Mouse (Mus musculus): ENCODE results near the gene Bri3.
"Not testable (repeated sequence)": the region's sequence is repeated elsewhere in the genome, so short reads cannot be mapped to it uniquely, and the experiment has no call there.

The Bri3 gene

GRCm38 (mm10) chr5:144296090-144296604 lies 51.9 kb downstream of the Bri3 start:
- DNase-seq (ENCODE audit: low spot score), result no peak

- DNase-seq (ENCODE audit: low spot score), result no peak
Observed at GRCm38 (mm10) chr5:144303071-144303470, 58.8 kb downstream of the Bri3 start.

- no peak for DNase-seq (ENCODE audit: low spot score)
Observed at GRCm38 (mm10) chr5:144308929-144309328, 64.7 kb downstream of the Bri3 start.

GRCm38 (mm10) chr5:144312183-144312582 lies 67.9 kb downstream of the Bri3 start:
- DNase-seq (ENCODE audit: low spot score), result no peak

- DNase-seq (ENCODE audit: low spot score), result no peak
Observed at GRCm38 (mm10) chr5:144313335-144313734, 69.1 kb downstream of the Bri3 start.

- no peak for DNase-seq (ENCODE audit: low spot score)
Observed at GRCm38 (mm10) chr5:144314731-144315494, 70.7 kb downstream of the Bri3 start.

GRCm38 (mm10) chr5:144316442-144316841 lies 72.2 kb downstream of the Bri3 start:
- no peak for DNase-seq (ENCODE audit: low spot score)

GRCm38 (mm10) chr5:144317426-144317825 lies 73.2 kb downstream of the Bri3 start:
- no peak for DNase-seq (ENCODE audit: low spot score)

- no peak for DNase-seq (ENCODE audit: low spot score)
Observed at GRCm38 (mm10) chr5:144318286-144318685, 74.0 kb downstream of the Bri3 start.

GRCm38 (mm10) chr5:144321681-144322080 lies 77.4 kb downstream of the Bri3 start:
- DNase-seq (ENCODE audit: low spot score), result no peak

GRCm38 (mm10) chr5:144322717-144323116 lies 78.5 kb downstream of the Bri3 start:
- DNase-seq (ENCODE audit: low spot score), result no peak

- no peak for DNase-seq (ENCODE audit: low spot score)
Observed at GRCm38 (mm10) chr5:144334010-144334409, 89.8 kb downstream of the Bri3 start.

GRCm38 (mm10) chr5:144335357-144335756 lies 91.1 kb downstream of the Bri3 start:
- not testable (repeated sequence) for DNase-seq (ENCODE audit: low spot score)

GRCm38 (mm10) chr5:144338787-144339186 lies 94.5 kb downstream of the Bri3 start:
- no peak for DNase-seq (ENCODE audit: low spot score)

- DNase-seq (ENCODE audit: low spot score), result no peak
Observed at GRCm38 (mm10) chr5:144341085-144341484, 96.8 kb downstream of the Bri3 start.

GRCm38 (mm10) chr5:144344592-144344991 lies 100.4 kb downstream of the Bri3 start:
- no peak for DNase-seq (ENCODE audit: low spot score)

GRCm38 (mm10) chr5:144351185-144351584 lies 106.9 kb downstream of the Bri3 start:
- DNase-seq (ENCODE audit: low spot score), result no peak

GRCm38 (mm10) chr5:144352250-144353047 lies 108.2 kb downstream of the Bri3 start:
- DNase-seq (ENCODE audit: low spot score), result no peak

- no peak for DNase-seq (ENCODE audit: low spot score)
Observed at GRCm38 (mm10) chr5:144356776-144357455, 112.7 kb downstream of the Bri3 start.

- no peak for DNase-seq (ENCODE audit: low spot score)
Observed at GRCm38 (mm10) chr5:144357551-144357880, 113.3 kb downstream of the Bri3 start.

GRCm38 (mm10) chr5:144357881-144358591 lies 113.8 kb downstream of the Bri3 start, which contains the start of gene Baiap2l1:
Gene Baiap2l1, minus strand, starts transcription at chr5:144358112.
- DNase-seq (ENCODE audit: low spot score), result peak; percentile 96

- DNase-seq (ENCODE audit: low spot score), result no peak
Observed at GRCm38 (mm10) chr5:144358592-144358917, 114.3 kb downstream of the Bri3 start.

Measured in testis, postnatal 10 days (tissue).